Mouse (Mus musculus) cerebellum, postnatal 10 days (tissue): ENCODE results near the gene Sergef.
A peak's percentile ranks its signal among the peaks of the same experiment; 100 is the strongest.

Source experiments
- DNase-seq, 2 experiments: peaks; one replicate each; pipeline ENCODE4 v3.0.0; 2021; ENCODE audit warnings: mixed read lengths in 2 of 2

Sergef gene

GRCm38 (mm10) chr7:46536456-46537097 is 103.0 kb downstream of the Sergef start:
- DNase-seq, result no peak

GRCm38 (mm10) chr7:46535429-46535799 is 104.2 kb downstream of the Sergef start:
- DNase-seq, result peak; percentile 91 to 92

- no peak for DNase-seq
Measured at GRCm38 (mm10) chr7:46534767-46535428, 104.7 kb downstream of the Sergef start.

- no peak for DNase-seq
Measured at GRCm38 (mm10) chr7:46533518-46533917, 106.1 kb downstream of the Sergef start.

GRCm38 (mm10) chr7:46531345-46531744 is 108.3 kb downstream of the Sergef start:
- DNase-seq, result no peak

- DNase-seq, result no peak
Measured at GRCm38 (mm10) chr7:46529930-46530329, 109.7 kb downstream of the Sergef start.

GRCm38 (mm10) chr7:46529259-46529658 is 110.3 kb downstream of the Sergef start:
- no peak for DNase-seq

- no peak for DNase-seq
Measured at GRCm38 (mm10) chr7:46526665-46527154, 112.9 kb downstream of the Sergef start.

- no peak for DNase-seq
Measured at GRCm38 (mm10) chr7:46523215-46523614, 116.4 kb downstream of the Sergef start.

GRCm38 (mm10) chr7:46521794-46522193 is 117.8 kb downstream of the Sergef start:
- DNase-seq, result no peak

GRCm38 (mm10) chr7:46519148-46519547 is 120.5 kb downstream of the Sergef start:
- no peak for DNase-seq

- no peak for DNase-seq
Measured at GRCm38 (mm10) chr7:46517158-46517557, 122.4 kb downstream of the Sergef start.

- peak; percentile 61 to 75 for DNase-seq
Measured at GRCm38 (mm10) chr7:46515960-46516359, 123.6 kb downstream of the Sergef start.

- no peak for DNase-seq
Measured at GRCm38 (mm10) chr7:46514981-46515380, 124.6 kb downstream of the Sergef start.

GRCm38 (mm10) chr7:46513562-46513961 is 126.0 kb downstream of the Sergef start:
- peak; percentile 80 to 87 for DNase-seq

- no peak for DNase-seq
Measured at GRCm38 (mm10) chr7:46512792-46513191, 126.8 kb downstream of the Sergef start.

- peak; percentile 51 to 53 for DNase-seq
Measured at GRCm38 (mm10) chr7:46510806-46511205, 128.8 kb downstream of the Sergef start.

- DNase-seq, result peak; percentile 93 to 94
Measured at GRCm38 (mm10) chr7:46509391-46510310, 130.0 kb downstream of the Sergef start.

- DNase-seq, result peak in 1 of 2 experiments; percentile 42
Measured at GRCm38 (mm10) chr7:46508590-46509318, 130.9 kb downstream of the Sergef start.

GRCm38 (mm10) chr7:46504157-46504556 is 135.4 kb downstream of the Sergef start:
- peak; percentile 79 to 83 for DNase-seq

GRCm38 (mm10) chr7:46502650-46503049 is 137.0 kb downstream of the Sergef start:
- DNase-seq, result no peak

- no peak for DNase-seq
Measured at GRCm38 (mm10) chr7:46501458-46501857, 138.1 kb downstream of the Sergef start.

- DNase-seq, result no peak
Measured at GRCm38 (mm10) chr7:46499561-46499960, 140.0 kb downstream of the Sergef start.
